Mouse (Mus musculus): ENCODE results near the gene Gucy2g.

Gucy2g gene

GRCm38 (mm10) chr19:55241186-55241645 lies at the start of gene Gucy2g:
Gucy2g (minus strand) TSS chr19:55241236.
- DNase-seq (ENCODE audit: low read depth, low spot score), result no peak

- no peak for DNase-seq (ENCODE audit: low read depth, low spot score)
These were observed 47.9 kb upstream of the Gucy2g start for GRCm38 (mm10) chr19:55288974-55289373.

- no peak for DNase-seq (ENCODE audit: low read depth, low spot score)
These were observed 45.0 kb upstream of the Gucy2g start for GRCm38 (mm10) chr19:55286034-55286433.

GRCm38 (mm10) chr19:55284093-55284492 lies 43.1 kb upstream of the Gucy2g start:
- no peak for DNase-seq (ENCODE audit: low read depth, low spot score)

- no peak for DNase-seq (ENCODE audit: low read depth, low spot score)
These were observed 35.7 kb upstream of the Gucy2g start for GRCm38 (mm10) chr19:55276770-55277169.

GRCm38 (mm10) chr19:55276100-55276499 lies 35.1 kb upstream of the Gucy2g start:
- DNase-seq (ENCODE audit: low read depth, low spot score), result no peak

- DNase-seq (ENCODE audit: low read depth, low spot score), result no peak
These were observed 32.3 kb upstream of the Gucy2g start for GRCm38 (mm10) chr19:55273340-55273739.

GRCm38 (mm10) chr19:55271448-55271847 lies 30.4 kb upstream of the Gucy2g start:
- peak; percentile 86 for DNase-seq (ENCODE audit: low read depth, low spot score)

GRCm38 (mm10) chr19:55269051-55269450 lies 28.0 kb upstream of the Gucy2g start:
- no peak for DNase-seq (ENCODE audit: low read depth, low spot score)

GRCm38 (mm10) chr19:55268150-55268549 lies 27.1 kb upstream of the Gucy2g start:
- no peak for DNase-seq (ENCODE audit: low read depth, low spot score)

GRCm38 (mm10) chr19:55266786-55267185 lies 25.8 kb upstream of the Gucy2g start:
- no peak for DNase-seq (ENCODE audit: low read depth, low spot score)

- no peak for DNase-seq (ENCODE audit: low read depth, low spot score)
These were observed 24.2 kb upstream of the Gucy2g start for GRCm38 (mm10) chr19:55265269-55265668.

- DNase-seq (ENCODE audit: low read depth, low spot score), result no peak
These were observed 19.6 kb upstream of the Gucy2g start for GRCm38 (mm10) chr19:55260389-55261184.

- DNase-seq (ENCODE audit: low read depth, low spot score), result no peak
These were observed 17.5 kb upstream of the Gucy2g start for GRCm38 (mm10) chr19:55258514-55258913.

GRCm38 (mm10) chr19:55257656-55258375 lies 16.8 kb upstream of the Gucy2g start:
- no peak for DNase-seq (ENCODE audit: low read depth, low spot score)

- DNase-seq (ENCODE audit: low read depth, low spot score), result no peak
These were observed 15.1 kb upstream of the Gucy2g start for GRCm38 (mm10) chr19:55256156-55256555.

GRCm38 (mm10) chr19:55254513-55255016 lies 13.5 kb upstream of the Gucy2g start:
- DNase-seq (ENCODE audit: low read depth, low spot score), result peak; percentile 81

GRCm38 (mm10) chr19:55253570-55254441 lies 12.8 kb upstream of the Gucy2g start:
- peak; percentile 53 for DNase-seq (ENCODE audit: low read depth, low spot score)

- no peak for DNase-seq (ENCODE audit: low read depth, low spot score)
These were observed 12.2 kb upstream of the Gucy2g start for GRCm38 (mm10) chr19:55253239-55253569.

GRCm38 (mm10) chr19:55251383-55252124 lies 10.5 kb upstream of the Gucy2g start, which contains the start of gene Acsl5:
Acsl5 (plus strand) TSS chr19:55251938.
- no peak for DNase-seq (ENCODE audit: low read depth, low spot score)

- no peak for DNase-seq (ENCODE audit: low read depth, low spot score)
These were observed 9.4 kb upstream of the Gucy2g start for GRCm38 (mm10) chr19:55250451-55250850.
